Mouse (Mus musculus) embryonic facial prominence, embryonic 14.5 days (tissue): ENCODE measurements around the gene Phyhipl. TPM values are rescaled to one million over a fixed set of nuclear protein-coding genes. Genes with fewer than 3 reads are reported as not detected.
A peak's percentile ranks its signal among the peaks of the same experiment; 100 is the strongest.

Experiments used
- ATAC-seq: fragments of 200-750 bp; cut with Nextera tagmentation; 2 replicates; pipeline ENCODE4 v1.8.0; 2017; ENCODE audit warnings: low read depth, moderate number of reproducible peaks, moderate TSS enrichment
- DNase-seq: peaks from one replicate; pipeline ENCODE4 v3.0.0-alpha.2; 2015; ENCODE audit warnings: low spot score
- H3K27ac ChIP-seq: fragments of 300-500 bp; sonication (generic); replicated peaks from 2 replicates; pipeline ENCODE4 v1.5.1; 2014; ENCODE audit warnings: low read depth, mild to moderate bottlenecking, low read length, moderate library complexity
- H3K27me3 ChIP-seq: fragments of 300-500 bp; sonication (generic); replicated peaks from 2 replicates; pipeline ENCODE4 v1.6.1; 2014; ENCODE audit warnings: low read length; ENCODE audit not compliant: control insufficient read depth, insufficient read depth
- H3K36me3 ChIP-seq: fragments of 300-500 bp; sonication (generic); 2 replicates; pipeline ENCODE4 v1.6.1; 2014; ENCODE audit warnings: low read length, mixed read lengths; ENCODE audit not compliant: control insufficient read depth, insufficient read depth
- H3K4me1 ChIP-seq: fragments of 300-500 bp; sonication (generic); 2 replicates; pipeline ENCODE4 v1.6.1; 2014; ENCODE audit warnings: antibody characterized with exemption, low read length; ENCODE audit not compliant: control insufficient read depth, insufficient read depth
- H3K4me2 ChIP-seq: fragments of 300-500 bp; sonication (generic); 2 replicates; pipeline ENCODE4 v1.6.1; 2014; ENCODE audit warnings: low read depth, mild to moderate bottlenecking, low read length, moderate library complexity, mixed read lengths
- H3K4me3 ChIP-seq: fragments of 300-500 bp; sonication (generic); 2 replicates; pipeline ENCODE4 v1.5.1; 2014; ENCODE audit warnings: low read depth, mild to moderate bottlenecking, low read length
- H3K9ac ChIP-seq: fragments of 300-500 bp; sonication (generic); 2 replicates; pipeline ENCODE4 v1.6.1; 2014; ENCODE audit warnings: low read depth, mild to moderate bottlenecking, low read length, moderate library complexity, mixed read lengths
- H3K9me3 ChIP-seq: fragments of 300-500 bp; sonication (generic); 2 replicates; pipeline ENCODE4 v1.6.1; 2016; ENCODE audit warnings: low read length; ENCODE audit not compliant: control insufficient read depth
- WGBS: fragments of 180-500 bp; shearing (Covaris S2); extraction: QIAGEN DNeasy Blood & Tissue Kit; methylation state at CpG from one replicate; pipeline ENCODE4 v1.1.7; 2014; 5-methylcytosine and 5-hydroxymethylcytosine counted together
- polyA plus RNA-seq: library from polyadenylated mRNA; unstranded; fragments of >200 nt; fragmentation: Nextera tagmentation; extraction: Ambion mirVana; gene quantifications from 2 replicates; pipeline ENCODE4 v1.2.1, GENCODE M21; 2014

The Phyhipl gene
- polyA plus RNA-seq, 1 experiment from 2014 or later = 6.2 TPM

GRCm38 (mm10) chr10:70640896-70641596 lies 14.7 kb downstream of the Phyhipl start:
- H3K27me3 ChIP-seq = no peaks in the 10 kb centered on the region
- no peak overlapping the region for H3K4me2 ChIP-seq
- WGBS = 77% methylated on average over 11 of the region's 11 CpGs
- H3K36me3 ChIP-seq = no peaks in the 10 kb centered on the region
- no peak overlapping the region for H3K27ac ChIP-seq
- ATAC-seq = no peak
- DNase-seq = peak; percentile 22
- no peak overlapping the region for H3K4me3 ChIP-seq
- H3K9ac ChIP-seq = no peak overlapping the region
- H3K9me3 ChIP-seq = no peaks in the 10 kb centered on the region
- H3K4me1 ChIP-seq = no peaks in the 10 kb centered on the region

GRCm38 (mm10) chr10:70640075-70640737 lies 15.6 kb downstream of the Phyhipl start:
- peak; percentile 45 for DNase-seq
- 48% methylated on average over 17 of the region's 17 CpGs for WGBS
- H3K4me3 ChIP-seq = no peak overlapping the region
- ATAC-seq = peak; percentile 74
- H3K9me3 ChIP-seq = no peaks in the 10 kb centered on the region
- H3K4me2 ChIP-seq = no peak overlapping the region
- no peak overlapping the region for H3K27ac ChIP-seq
- H3K4me1 ChIP-seq = no peaks in the 10 kb centered on the region
- H3K36me3 ChIP-seq = no peaks in the 10 kb centered on the region
- no peak overlapping the region for H3K9ac ChIP-seq
- H3K27me3 ChIP-seq = no peaks in the 10 kb centered on the region

- Histone ChIP-seq H3K4me1 (no peaks in the 10 kb centered on the region), H3K9me3 (no peaks in the 10 kb centered on the region), H3K4me3 (no peak overlapping the region), H3K27me3 (no peaks in the 10 kb centered on the region), H3K4me2 (no peak overlapping the region), H3K36me3 (no peaks in the 10 kb centered on the region), H3K9ac (no peak overlapping the region), H3K27ac (no peak overlapping the region)
- DNase-seq (no peak), ATAC-seq (no peak)
- WGBS = 82% methylated on average over 12 of the region's 12 CpGs
Measured at GRCm38 (mm10) chr10:70637640-70638328, 18.0 kb downstream of the Phyhipl start.

GRCm38 (mm10) chr10:70635261-70635660 lies 20.5 kb downstream of the Phyhipl start:
- Histone ChIP-seq H3K36me3 (no peaks in the 10 kb centered on the region), H3K4me2 (no peak overlapping the region), H3K4me1 (no peaks in the 10 kb centered on the region), H3K9me3 (no peaks in the 10 kb centered on the region), H3K9ac (no peak overlapping the region), H3K27me3 (no peaks in the 10 kb centered on the region), H3K27ac (no peak overlapping the region), H3K4me3 (no peak overlapping the region)
- 74% methylated on average over 1 of the region's 1 CpGs for WGBS
- ATAC-seq (no peak), DNase-seq (no peak)

GRCm38 (mm10) chr10:70631142-70631541 lies 24.6 kb downstream of the Phyhipl start:
- no peak overlapping the region for H3K4me2 ChIP-seq
- H3K9ac ChIP-seq = no peak overlapping the region
- no peaks in the 10 kb centered on the region for H3K9me3 ChIP-seq
- H3K27me3 ChIP-seq = no peaks in the 10 kb centered on the region
- no peak for DNase-seq
- no peaks in the 10 kb centered on the region for H3K36me3 ChIP-seq
- ATAC-seq = no peak
- no peak overlapping the region for H3K27ac ChIP-seq
- WGBS = 86% methylated on average over 1 of the region's 1 CpGs
- H3K4me3 ChIP-seq = no peak overlapping the region
- H3K4me1 ChIP-seq = no peaks in the 10 kb centered on the region

GRCm38 (mm10) chr10:70623461-70623860 lies 32.3 kb downstream of the Phyhipl start:
- ATAC-seq (no peak), DNase-seq (no peak)
- H3K4me1 ChIP-seq = no peaks in the 10 kb centered on the region
- H3K9me3 ChIP-seq = no peaks in the 10 kb centered on the region
- H3K27me3 ChIP-seq = no peaks in the 10 kb centered on the region
- H3K4me3 ChIP-seq = no peak overlapping the region
- no peak overlapping the region for H3K4me2 ChIP-seq
- no peak overlapping the region for H3K27ac ChIP-seq
- 95% methylated on average over 3 of the region's 3 CpGs for WGBS
- no peak overlapping the region for H3K9ac ChIP-seq
- H3K36me3 ChIP-seq = no peaks in the 10 kb centered on the region

- H3K9me3 ChIP-seq = no peaks in the 10 kb centered on the region
- 75% methylated on average over 6 of the region's 6 CpGs for WGBS
- no peak overlapping the region for H3K9ac ChIP-seq
- no peak overlapping the region for H3K4me3 ChIP-seq
- H3K4me1 ChIP-seq = no peaks in the 10 kb centered on the region
- no peak overlapping the region for H3K4me2 ChIP-seq
- no peak for DNase-seq
- no peaks in the 10 kb centered on the region for H3K27me3 ChIP-seq
- H3K27ac ChIP-seq = no peak overlapping the region
- H3K36me3 ChIP-seq = no peaks in the 10 kb centered on the region
- ATAC-seq = no peak
Measured at GRCm38 (mm10) chr10:70616377-70616776, 39.4 kb downstream of the Phyhipl start.

GRCm38 (mm10) chr10:70611633-70612032 lies 44.1 kb downstream of the Phyhipl start:
- no peaks in the 10 kb centered on the region for H3K4me1 ChIP-seq
- no peak overlapping the region for H3K9ac ChIP-seq
- no peak for DNase-seq
- no peaks in the 10 kb centered on the region for H3K36me3 ChIP-seq
- H3K27me3 ChIP-seq = no peaks in the 10 kb centered on the region
- no peak overlapping the region for H3K4me2 ChIP-seq
- no peak overlapping the region for H3K4me3 ChIP-seq
- WGBS = 89% methylated on average over 1 of the region's 1 CpGs
- no peaks in the 10 kb centered on the region for H3K9me3 ChIP-seq
- H3K27ac ChIP-seq = no peak overlapping the region
- no peak for ATAC-seq
